Mouse (Mus musculus): ENCODE data around the gene Stt3b. TPM values are rescaled to one million over a fixed set of nuclear protein-coding genes. Genes with fewer than 3 reads are reported as not detected.

Gene Stt3b
- polyA plus RNA-seq (2012; ENCODE audit: insufficient read depth, insufficient read length, missing spikeins) = 53.6 and 61.9 TPM in 2 replicates

GRCm38 (mm10) chr9:115310346-115311222, at the start of gene Stt3b:
Gene Stt3b, minus strand, starts transcription at chr9:115310421.
- peaks cover 5% of the 10 kb centered on the region; the same call in 1 of the 2 replicates for H3K4me1 ChIP-seq (ENCODE audit: control insufficient read depth, insufficient read depth, insufficient read length, low read length)
- peak within 1 kb of the TSS; percentile 91 for H3K27ac ChIP-seq (replicated peaks; ENCODE audit: low read depth, low read length)
- H3K4me3 ChIP-seq (ENCODE audit: insufficient read depth, low read depth, low read length) = peak within 1 kb of the TSS; percentile 90

DNA sequence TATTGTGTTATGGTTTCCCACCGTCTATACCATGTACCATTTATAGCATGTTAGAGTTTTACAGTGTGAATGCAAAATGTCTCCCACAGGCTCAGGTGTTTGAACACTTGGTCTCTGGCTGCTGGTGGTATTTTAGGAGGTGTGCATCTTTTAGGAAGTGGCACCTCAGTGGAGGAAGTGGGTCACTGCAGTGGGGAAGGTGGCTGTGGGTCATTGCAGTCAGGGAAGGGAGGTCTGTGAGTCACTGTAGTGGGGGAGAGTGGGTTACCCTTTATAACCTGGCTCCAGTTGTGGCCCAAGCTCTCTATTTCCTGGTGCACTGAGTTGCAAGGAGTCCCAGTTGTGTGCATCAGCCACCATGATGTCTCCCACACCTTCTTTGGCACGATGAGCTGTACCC, 48.2 kb upstream of the Stt3b start:
- Histone ChIP-seq H3K4me3 (ENCODE audit: insufficient read depth, low read depth, low read length) (no peak overlapping the region), H3K4me1 (ENCODE audit: control insufficient read depth, insufficient read depth, insufficient read length, low read length) (no peaks in the 10 kb centered on the region), H3K27ac (replicated peaks; ENCODE audit: low read depth, low read length) (no peak overlapping the region)

- no peak overlapping the region for H3K4me3 ChIP-seq (ENCODE audit: insufficient read depth, low read depth, low read length)
Measured at GRCm38 (mm10) chr9:115357996-115358395, 47.8 kb upstream of the Stt3b start.

DNA sequence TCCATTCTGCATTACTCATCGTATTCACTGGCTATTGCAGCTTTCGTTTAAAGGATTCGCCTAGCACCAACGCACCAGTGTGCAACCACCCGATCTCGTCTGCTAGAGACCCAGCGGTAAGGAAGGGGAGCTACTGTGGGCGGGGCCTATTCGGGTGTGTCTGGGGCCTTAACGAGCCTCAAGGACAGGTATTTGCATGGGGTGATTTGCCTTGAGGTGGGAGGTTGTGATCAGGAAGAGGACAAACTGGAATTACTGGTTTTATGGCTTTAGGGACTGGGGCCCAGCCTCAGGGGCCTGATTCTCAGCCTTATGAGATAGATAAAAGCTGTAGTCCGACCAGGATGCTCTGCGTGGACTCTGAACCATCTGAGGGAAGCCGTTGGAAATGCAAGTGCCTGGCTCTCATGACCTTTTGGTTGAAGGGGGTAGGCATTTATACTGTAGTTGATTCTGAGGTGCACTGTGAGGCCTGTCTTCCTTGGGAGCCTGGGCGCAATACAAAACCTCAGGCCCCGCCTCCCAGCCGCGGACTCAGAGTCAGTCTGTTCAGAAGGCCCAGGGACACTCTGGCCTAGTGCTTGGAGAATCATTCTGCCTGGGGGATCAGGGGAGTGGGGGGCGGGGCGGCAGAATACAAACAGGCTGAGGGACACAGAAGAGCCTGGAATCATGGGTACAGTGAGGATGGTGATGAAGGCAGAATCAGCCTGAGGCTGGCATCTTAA, 46.7 kb upstream of the Stt3b start:
- Histone ChIP-seq H3K4me3 (ENCODE audit: insufficient read depth, low read depth, low read length) (no peak overlapping the region), H3K4me1 (ENCODE audit: control insufficient read depth, insufficient read depth, insufficient read length, low read length) (no peaks in the 10 kb centered on the region), H3K27ac (replicated peaks; ENCODE audit: low read depth, low read length) (no peak overlapping the region)

More at GRCm38 (mm10) chr9:115357996-115358395, 47.8 kb upstream of the Stt3b start:
- H3K27ac ChIP-seq (replicated peaks; ENCODE audit: low read depth, low read length) = no peak overlapping the region
- H3K4me1 ChIP-seq (ENCODE audit: control insufficient read depth, insufficient read depth, insufficient read length, low read length) = no peaks in the 10 kb centered on the region

- no peak overlapping the region for H3K27ac ChIP-seq (replicated peaks; ENCODE audit: low read depth, low read length)
- H3K4me3 ChIP-seq (ENCODE audit: insufficient read depth, low read depth, low read length) = no peak overlapping the region
- no peaks in the 10 kb centered on the region for H3K4me1 ChIP-seq (ENCODE audit: control insufficient read depth, insufficient read depth, insufficient read length, low read length)
Measured at GRCm38 (mm10) chr9:115355972-115356371, 45.8 kb upstream of the Stt3b start.

GRCm38 (mm10) chr9:115349741-115350512, 39.7 kb upstream of the Stt3b start:
- no peak overlapping the region for H3K4me3 ChIP-seq (ENCODE audit: insufficient read depth, low read depth, low read length)
- H3K27ac ChIP-seq (replicated peaks; ENCODE audit: low read depth, low read length) = no peak overlapping the region
- H3K4me1 ChIP-seq (ENCODE audit: control insufficient read depth, insufficient read depth, insufficient read length, low read length) = no peaks in the 10 kb centered on the region

DNA sequence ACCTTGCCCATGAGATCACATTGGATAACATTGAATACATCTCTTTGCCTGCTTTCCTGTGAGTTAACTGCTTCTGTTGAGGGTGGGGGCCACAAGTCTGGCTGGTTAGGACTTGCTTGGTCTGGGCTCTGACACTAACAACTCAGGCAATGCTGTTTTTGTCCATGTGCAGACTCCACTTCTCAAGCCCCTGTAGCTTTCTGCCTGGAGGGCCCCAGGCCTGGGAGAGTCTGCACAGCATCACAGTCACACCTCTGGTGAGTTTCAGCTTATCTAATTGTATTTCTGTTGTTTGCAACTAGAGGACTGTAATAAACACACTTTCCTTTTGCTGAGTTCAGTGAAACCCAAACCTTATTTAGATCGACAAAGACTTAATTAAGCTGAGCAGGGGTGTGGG, 38.9 kb upstream of the Stt3b start:
- no peak overlapping the region for H3K4me3 ChIP-seq (ENCODE audit: insufficient read depth, low read depth, low read length)
- no peaks in the 10 kb centered on the region for H3K4me1 ChIP-seq (ENCODE audit: control insufficient read depth, insufficient read depth, insufficient read length, low read length)
- no peak overlapping the region for H3K27ac ChIP-seq (replicated peaks; ENCODE audit: low read depth, low read length)

- Histone ChIP-seq H3K4me3 (ENCODE audit: insufficient read depth, low read depth, low read length) (no peak overlapping the region), H3K27ac (replicated peaks; ENCODE audit: low read depth, low read length) (no peak overlapping the region), H3K4me1 (ENCODE audit: control insufficient read depth, insufficient read depth, insufficient read length, low read length) (no peaks in the 10 kb centered on the region)
Measured at GRCm38 (mm10) chr9:115344930-115345329, 34.7 kb upstream of the Stt3b start.

GRCm38 (mm10) chr9:115341576-115341975, 31.4 kb upstream of the Stt3b start:
- Histone ChIP-seq H3K4me3 (ENCODE audit: insufficient read depth, low read depth, low read length) (no peak overlapping the region), H3K27ac (replicated peaks; ENCODE audit: low read depth, low read length) (no peak overlapping the region), H3K4me1 (ENCODE audit: control insufficient read depth, insufficient read depth, insufficient read length, low read length) (no peaks in the 10 kb centered on the region)

GRCm38 (mm10) chr9:115340212-115340815, 30.1 kb upstream of the Stt3b start:
- Histone ChIP-seq H3K4me1 (ENCODE audit: control insufficient read depth, insufficient read depth, insufficient read length, low read length) (no peaks in the 10 kb centered on the region), H3K27ac (replicated peaks; ENCODE audit: low read depth, low read length) (no peak overlapping the region), H3K4me3 (ENCODE audit: insufficient read depth, low read depth, low read length) (no peak overlapping the region)

- Histone ChIP-seq H3K27ac (replicated peaks; ENCODE audit: low read depth, low read length) (no peak overlapping the region), H3K4me3 (ENCODE audit: insufficient read depth, low read depth, low read length) (no peak overlapping the region), H3K4me1 (ENCODE audit: control insufficient read depth, insufficient read depth, insufficient read length, low read length) (no peaks in the 10 kb centered on the region)
Measured at GRCm38 (mm10) chr9:115338816-115339215, 28.6 kb upstream of the Stt3b start.

- no peak overlapping the region for H3K27ac ChIP-seq (replicated peaks; ENCODE audit: low read depth, low read length)
- H3K4me1 ChIP-seq (ENCODE audit: control insufficient read depth, insufficient read depth, insufficient read length, low read length) = no peaks in the 10 kb centered on the region
- H3K4me3 ChIP-seq (ENCODE audit: insufficient read depth, low read depth, low read length) = no peak overlapping the region
Measured at GRCm38 (mm10) chr9:115333016-115333415, 22.8 kb upstream of the Stt3b start.

DNA sequence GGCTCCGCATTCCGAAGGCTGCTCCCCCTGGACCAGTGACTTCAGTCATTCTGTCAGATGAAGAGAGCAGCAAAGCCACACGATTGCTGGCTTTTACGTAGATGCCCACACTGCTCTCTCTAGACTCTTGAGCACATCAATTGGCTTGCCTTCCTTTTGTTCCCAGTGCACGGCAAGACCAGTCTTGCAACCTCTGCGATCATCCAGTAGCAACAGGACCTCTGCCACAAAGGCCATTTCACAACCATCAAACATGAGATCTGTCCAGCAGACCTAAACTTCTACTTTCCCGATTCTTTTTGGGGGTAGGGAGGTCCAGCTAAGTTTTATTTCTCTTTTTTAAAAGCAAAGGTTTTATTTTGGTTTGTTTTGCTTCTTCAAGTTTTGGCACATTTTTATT, 22.1 kb upstream of the Stt3b start:
- Histone ChIP-seq H3K4me3 (ENCODE audit: insufficient read depth, low read depth, low read length) (no peak overlapping the region), H3K27ac (replicated peaks; ENCODE audit: low read depth, low read length) (no peak overlapping the region), H3K4me1 (ENCODE audit: control insufficient read depth, insufficient read depth, insufficient read length, low read length) (no peaks in the 10 kb centered on the region)

DNA sequence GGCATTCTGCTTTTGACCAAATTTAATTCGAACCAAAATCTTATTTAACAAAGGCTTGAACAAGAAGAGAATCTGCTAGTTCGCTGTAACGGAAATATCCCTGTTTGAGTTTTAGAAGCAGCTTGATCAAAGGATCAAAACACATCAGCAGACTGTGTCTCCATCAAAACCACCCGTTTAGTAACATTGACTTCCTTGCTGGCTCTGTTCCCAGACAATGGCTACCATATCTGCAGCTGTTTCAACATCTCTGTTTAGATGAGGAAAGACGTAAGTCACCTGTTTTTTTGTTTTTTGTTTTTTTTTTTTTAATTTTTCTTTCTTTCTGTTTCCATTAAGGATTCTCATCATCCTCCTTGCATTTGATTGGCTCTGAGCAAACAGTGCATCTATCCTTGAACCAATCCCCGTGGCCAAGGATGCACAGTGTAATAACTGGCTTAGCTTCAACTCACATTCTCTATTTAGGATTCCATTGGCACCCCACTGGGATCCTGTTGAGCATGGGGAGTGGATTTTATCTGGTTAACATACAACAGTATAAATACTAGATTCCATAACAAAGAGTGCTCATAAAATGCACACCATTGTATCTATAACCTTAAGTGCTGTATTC, 20.7 kb upstream of the Stt3b start:
- H3K4me3 ChIP-seq (ENCODE audit: insufficient read depth, low read depth, low read length) = no peak overlapping the region

More for the DNA sequence above, 20.7 kb upstream of the Stt3b start:
- Histone ChIP-seq H3K4me1 (ENCODE audit: control insufficient read depth, insufficient read depth, insufficient read length, low read length) (no peaks in the 10 kb centered on the region), H3K27ac (replicated peaks; ENCODE audit: low read depth, low read length) (no peak overlapping the region)

Measured in brown adipose tissue, adult 24 weeks (tissue).